Mouse (Mus musculus): ENCODE results near the gene Ndufb7.
"Not testable (repeated sequence)": the region's sequence is repeated elsewhere in the genome, so short reads cannot be mapped to it uniquely, and the experiment has no call there.

The Ndufb7 gene

DNA sequence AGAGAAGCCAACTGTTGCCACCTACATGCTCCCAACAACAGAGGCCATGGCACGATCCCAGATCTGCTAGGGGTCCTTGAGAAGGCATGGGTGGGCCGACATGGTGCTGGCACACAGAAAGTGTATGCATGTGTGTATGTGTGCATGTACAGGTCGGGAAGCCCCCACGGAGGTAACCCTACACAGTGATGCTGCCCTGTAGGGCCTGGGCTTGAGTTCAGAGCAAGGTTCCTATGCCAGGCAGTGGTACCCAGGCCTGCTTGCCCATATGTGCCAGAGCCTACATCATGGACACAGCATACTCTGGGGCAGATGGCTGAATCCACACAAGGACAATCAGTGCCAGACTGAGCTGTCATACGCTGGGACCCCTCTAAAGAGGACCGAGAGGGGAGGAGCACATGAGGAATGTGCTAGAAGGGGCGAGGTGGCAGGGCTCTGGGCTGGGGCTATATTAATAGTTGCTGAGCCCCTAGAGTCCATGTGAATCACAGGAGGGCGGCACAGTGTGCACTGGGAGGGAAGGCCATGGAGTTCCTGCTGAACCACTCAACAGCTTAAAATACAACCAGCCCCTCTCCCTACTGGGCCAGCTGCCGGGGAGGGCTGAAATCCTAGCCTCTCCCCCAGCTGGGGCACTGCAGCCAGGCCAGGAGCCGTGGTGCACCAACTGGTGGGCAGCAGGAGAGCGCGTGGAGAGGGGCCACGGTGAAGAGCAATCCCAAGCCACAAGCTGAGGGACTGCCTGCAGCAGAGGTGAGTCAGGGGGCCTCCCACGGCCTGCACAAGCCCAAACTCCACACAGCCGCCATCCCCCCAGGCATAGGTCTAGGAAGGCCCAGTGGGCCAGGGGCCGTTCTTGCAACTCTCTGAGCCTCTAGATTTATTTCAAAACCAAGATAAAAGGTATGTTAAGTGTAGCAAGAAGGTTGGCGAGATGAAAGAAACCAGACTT is 9.4 kb downstream of the Ndufb7 start:
- DNase-seq (ENCODE audit: low spot score in 2 of 2) = peak in 1 of 2 experiments; percentile 56

DNA sequence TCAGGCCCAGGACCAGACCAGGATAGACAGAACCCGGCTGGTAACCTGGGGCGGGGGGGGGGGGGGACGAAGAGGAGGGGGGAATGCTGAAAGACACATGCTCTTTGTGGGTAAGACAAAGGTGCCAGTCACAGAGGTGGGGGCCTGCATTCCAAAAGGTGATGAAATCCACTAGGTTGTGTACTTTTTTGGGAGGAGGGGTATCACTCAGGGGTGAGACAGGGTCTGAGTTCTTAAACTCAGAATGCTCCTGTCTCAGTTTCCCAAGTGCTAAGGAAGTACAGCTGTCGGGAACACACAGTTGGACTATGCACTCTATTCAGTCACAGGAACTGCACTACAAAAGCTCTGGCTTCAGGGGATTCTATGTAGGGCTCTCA is 10.0 kb downstream of the Ndufb7 start:
- DNase-seq (ENCODE audit: low spot score in 2 of 2) = no peak

- DNase-seq (ENCODE audit: low spot score in 2 of 2) = peak in 1 of 2 experiments; percentile 0
These were observed 10.4 kb downstream of the Ndufb7 start for GRCm38 (mm10) chr8:83576921-83577320.

DNA sequence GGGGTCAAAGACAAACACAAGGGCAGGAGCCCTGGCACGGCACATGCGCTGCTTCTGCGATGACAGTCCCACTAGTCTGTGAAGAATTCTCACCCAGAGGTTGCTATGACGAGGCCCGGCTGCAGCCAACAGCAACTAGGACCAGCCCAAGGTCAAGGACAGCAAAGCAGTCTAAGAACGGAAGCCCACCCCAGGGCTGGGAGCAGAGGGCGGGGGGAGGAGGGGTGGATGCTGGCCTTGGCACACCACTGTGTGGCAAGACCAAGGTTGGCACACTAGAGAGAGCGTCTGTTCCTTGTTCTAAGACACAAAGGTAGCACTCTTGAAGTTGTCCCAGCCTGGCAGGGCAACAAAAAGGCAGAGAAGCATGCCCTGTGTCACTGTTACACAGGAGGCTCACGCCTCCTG is 10.9 kb downstream of the Ndufb7 start:
- peak; percentile 63 to 74 for DNase-seq (ENCODE audit: low spot score in 2 of 2)

GRCm38 (mm10) chr8:83578131-83579055 is 11.9 kb downstream of the Ndufb7 start:
- DNase-seq (ENCODE audit: low spot score in 2 of 2) = peak in 1 of 2 experiments; percentile 27

DNA sequence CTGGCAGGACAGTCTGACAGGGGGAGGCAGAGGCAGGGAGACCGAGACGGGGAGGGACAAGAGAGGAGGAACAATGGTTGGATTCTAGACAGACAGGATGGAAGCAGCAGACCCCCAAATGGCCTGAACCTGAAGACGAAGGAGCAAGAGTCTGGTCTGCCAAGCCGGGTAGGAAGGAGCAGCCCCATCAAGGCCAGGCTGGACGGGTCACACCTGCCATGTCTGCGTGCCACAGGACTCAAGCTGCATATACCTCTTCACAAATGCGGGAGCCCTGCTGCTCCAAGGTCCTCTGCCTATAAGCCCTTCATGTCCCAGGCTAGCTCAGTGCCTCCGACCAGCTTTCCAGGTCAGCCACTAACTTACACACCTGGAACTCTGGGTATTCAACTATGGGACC is 13.2 kb downstream of the Ndufb7 start:
- DNase-seq (ENCODE audit: low spot score in 2 of 2) = no peak

DNA sequence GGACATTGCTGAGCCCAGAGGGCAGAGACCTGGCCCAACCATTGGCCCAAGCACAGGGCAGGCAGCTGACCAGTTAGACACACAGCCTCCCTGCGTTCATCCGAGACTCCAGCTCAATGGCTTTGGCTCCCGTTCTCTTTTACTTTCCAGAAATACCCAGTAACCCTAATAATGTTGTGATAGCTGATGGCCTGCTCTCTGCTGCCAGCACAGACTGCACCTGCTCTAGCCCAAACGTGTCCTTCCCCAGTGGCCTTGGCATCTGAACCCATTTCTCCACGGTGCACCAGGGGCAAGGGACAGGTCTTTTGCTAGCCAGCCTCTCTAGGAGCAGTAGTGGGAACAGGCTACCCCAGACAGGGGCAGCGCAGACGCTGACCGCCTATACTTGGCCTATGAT is 14.4 kb downstream of the Ndufb7 start:
- DNase-seq (ENCODE audit: low spot score in 2 of 2) = no peak

DNA sequence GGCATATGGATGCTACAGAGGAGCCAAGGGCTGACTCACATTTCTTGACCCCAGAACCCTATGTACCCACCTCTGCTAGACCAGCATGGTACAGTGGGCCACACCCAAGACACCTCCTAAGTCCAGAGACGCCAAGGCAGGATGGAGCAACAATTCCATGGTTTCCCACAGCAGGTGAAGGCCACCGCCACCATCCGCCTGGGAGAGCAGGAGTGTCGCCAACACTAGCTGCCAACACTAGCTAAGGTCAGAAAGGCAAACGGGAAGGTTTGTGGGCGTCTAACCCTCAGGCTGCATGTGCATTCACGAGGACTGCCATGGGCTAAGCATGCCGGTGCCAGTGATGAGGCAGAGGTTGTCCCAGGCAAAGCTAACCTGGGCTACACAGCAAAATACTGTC is 15.8 kb downstream of the Ndufb7 start:
- no peak for DNase-seq (ENCODE audit: low spot score in 2 of 2)

DNA sequence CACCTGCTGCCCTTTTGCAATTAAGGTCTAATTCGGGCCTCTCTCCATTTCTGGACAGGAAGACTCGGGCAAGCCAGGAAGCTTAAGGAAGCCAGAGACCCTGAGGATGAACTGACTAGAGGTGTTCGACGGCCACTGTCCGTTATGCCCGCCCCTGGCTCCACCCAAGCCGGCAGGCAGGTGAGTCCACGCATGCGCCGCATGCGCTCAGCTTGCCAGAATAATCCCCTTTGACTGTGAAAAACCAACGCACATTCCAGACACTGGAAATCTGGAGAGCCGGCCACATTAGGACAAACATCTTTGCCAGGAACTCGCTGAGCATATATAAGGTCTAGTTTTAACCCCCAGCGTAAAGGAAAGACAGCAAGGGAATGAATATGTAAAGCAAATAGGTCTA is 16.8 kb downstream of the Ndufb7 start:
- no peak for DNase-seq (ENCODE audit: low spot score in 2 of 2)

GRCm38 (mm10) chr8:83584771-83585170 is 18.3 kb downstream of the Ndufb7 start:
- no peak for DNase-seq (ENCODE audit: low spot score in 2 of 2)

GRCm38 (mm10) chr8:83585333-83585732 is 18.9 kb downstream of the Ndufb7 start:
- DNase-seq (ENCODE audit: low spot score in 2 of 2) = no peak

DNA sequence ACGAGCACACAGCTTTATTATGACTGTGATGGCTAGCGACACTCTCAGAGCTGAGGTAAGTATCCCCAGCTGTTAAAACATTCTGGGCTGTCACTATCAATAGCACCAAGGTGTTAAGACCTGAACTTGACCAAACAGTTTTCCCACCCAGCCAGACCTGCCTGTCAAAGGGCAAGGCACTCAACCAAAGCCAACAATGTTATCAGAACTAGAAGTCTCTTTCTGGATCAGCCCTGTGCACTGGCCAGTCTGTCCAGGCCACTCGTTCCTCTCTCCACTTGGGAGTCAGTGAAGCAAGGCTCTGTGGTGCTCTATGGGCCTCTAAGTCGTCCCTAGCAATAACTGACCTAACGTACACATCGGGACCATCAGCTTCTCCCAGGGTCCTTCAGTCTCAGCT is 21.2 kb downstream of the Ndufb7 start:
- no peak for DNase-seq (ENCODE audit: low spot score in 2 of 2)

GRCm38 (mm10) chr8:83588886-83589285 is 22.4 kb downstream of the Ndufb7 start:
- no peak for DNase-seq (ENCODE audit: low spot score in 2 of 2)

GRCm38 (mm10) chr8:83590488-83591023 is 24.1 kb downstream of the Ndufb7 start:
- DNase-seq (ENCODE audit: low spot score in 2 of 2) = no peak

GRCm38 (mm10) chr8:83592682-83593081 is 26.2 kb downstream of the Ndufb7 start:
- no peak for DNase-seq (ENCODE audit: low spot score in 2 of 2)

DNA sequence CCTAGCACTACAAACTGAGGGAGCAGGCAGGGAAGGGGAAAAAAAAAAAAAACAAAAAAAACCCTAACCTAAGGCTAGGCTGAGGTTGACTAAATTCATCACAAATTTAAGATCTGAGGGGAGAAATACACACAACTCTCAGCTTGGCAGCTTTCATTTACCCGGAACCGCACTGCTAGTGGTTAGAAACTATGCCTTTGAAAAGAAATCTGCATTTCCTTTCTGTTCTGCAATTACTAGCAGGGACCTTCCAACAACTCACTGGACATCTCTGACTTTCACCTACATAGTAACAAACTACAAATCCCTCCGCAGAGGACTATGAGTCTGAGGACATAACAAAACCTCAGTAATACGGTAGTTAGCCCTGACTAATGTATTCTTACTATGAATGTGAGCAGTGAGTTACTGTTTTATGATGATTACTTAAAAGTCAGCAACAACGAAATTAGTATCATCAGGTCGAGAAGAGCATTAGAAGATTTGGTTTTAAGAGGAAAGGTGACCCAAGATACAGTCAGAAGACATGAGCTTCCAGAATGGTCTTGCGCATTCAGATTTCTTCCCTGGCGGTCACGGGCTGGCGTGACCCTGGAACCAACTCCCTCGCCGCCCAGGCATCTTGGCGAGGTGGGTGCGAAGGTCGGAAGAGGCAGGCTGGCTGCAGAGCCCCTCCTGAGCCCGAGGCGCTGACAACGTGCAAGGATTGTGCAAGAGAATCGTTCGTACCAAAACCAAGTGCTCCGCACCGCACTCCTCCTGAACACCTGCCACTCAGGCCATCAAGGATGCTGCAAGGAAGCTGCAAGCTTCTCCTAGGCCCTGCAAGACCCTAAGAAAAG is 27.1 kb downstream of the Ndufb7 start:
- no peak for DNase-seq (ENCODE audit: low spot score in 2 of 2)

DNA sequence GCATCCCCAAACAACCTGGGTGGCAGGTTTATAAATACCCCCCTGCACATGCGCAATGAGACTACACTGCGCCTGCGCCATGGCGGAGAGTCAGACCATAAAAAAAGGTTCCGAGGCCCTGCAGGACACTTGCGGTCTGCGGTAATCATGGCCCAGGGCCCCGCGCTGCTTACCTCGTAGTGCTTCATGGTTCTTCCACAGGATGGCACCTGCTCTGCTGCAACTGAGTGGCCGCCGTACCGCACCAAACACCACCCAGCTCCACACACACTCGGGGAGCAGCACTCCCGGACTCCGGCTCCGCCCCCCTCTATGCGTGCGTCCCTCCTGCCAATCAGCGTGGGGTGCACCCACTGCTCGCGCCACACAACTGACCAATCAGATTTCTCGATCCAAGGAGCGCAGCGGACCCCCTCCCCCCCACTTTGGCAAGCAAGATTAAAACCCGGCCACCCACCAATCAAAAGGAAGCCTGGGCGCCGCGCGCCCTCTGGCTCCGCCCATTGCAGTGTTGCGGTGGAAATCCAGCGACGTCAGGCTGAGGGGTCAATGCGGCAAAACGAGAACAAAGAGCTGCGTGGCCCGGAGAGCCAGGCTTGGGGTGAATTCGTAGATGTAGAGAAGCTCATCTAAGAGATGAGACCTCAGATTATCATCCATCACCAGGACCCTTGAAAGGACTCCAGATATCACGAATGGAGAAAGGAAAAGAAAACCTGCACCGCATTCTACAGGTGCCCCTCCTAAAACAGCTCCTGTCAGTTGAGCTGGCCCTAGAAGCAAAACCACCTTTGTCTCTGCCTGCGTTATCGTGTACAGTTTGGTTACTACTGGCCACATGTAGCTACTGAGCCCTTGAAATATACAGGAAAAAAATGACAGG is 27.9 kb downstream of the Ndufb7 start:
- peak; percentile 96 to 97 for DNase-seq (ENCODE audit: low spot score in 2 of 2)

- DNase-seq (ENCODE audit: low spot score in 2 of 2) = not testable (repeated sequence)
These were observed 28.5 kb downstream of the Ndufb7 start for GRCm38 (mm10) chr8:83595050-83595345.

DNA sequence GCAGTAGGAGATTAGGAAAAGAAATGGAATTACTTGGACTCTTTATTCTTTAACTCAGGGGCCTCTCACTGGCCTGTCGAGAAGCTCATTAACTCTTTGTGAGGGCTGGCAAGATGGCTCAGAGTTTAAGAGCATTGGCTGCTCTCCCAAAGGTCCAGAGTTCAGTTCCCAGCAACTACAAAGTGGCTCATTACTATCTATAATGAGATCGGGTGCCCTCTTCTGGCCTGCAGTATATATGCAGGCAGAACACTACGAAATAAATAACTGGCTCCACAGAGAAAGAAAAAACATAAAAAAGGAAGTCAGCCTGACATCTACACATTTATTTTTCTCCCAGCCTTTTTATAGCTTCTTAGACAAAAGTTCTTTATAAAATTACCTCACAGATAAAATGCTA is 29.9 kb downstream of the Ndufb7 start:
- DNase-seq (ENCODE audit: low spot score in 2 of 2) = no peak

- DNase-seq (ENCODE audit: low spot score in 2 of 2) = no peak
These were observed 31.7 kb downstream of the Ndufb7 start for GRCm38 (mm10) chr8:83598146-83598545.
